Mouse (Mus musculus): ENCODE data around the gene Pax8.

- TF ChIP-seq POLR2A (IDR thresholded peaks at IDR 0.05; ENCODE audit: low read depth, low read length): no peak
- no peak for TF ChIP-seq CTCF (IDR thresholded peaks at IDR 0.05; ENCODE audit: extremely low read depth, insufficient read depth, insufficient read length, insufficient replicate concordance)
Observed at GRCm38 (mm10) chr2:24416668-24417067, 58.7 kb downstream of the Pax8 start.

Measured in spleen, adult 2 months (tissue).